Mouse (Mus musculus): ENCODE data around the gene Ift80. TPM values are rescaled to one million over a fixed set of nuclear protein-coding genes. Genes with fewer than 3 reads are reported as not detected.

The Ift80 gene
- polyA plus RNA-seq, 1 experiment from 2014 or later, result 3.0 TPM

GRCm38 (mm10) chr3:68844025-68844424, 160.3 kb downstream of the Ift80 start:
- Histone ChIP-seq H3K4me3 (ENCODE audit: inconsistent target) (no peak overlapping the region), H3K36me3 (ENCODE audit: inconsistent target) (no peaks in the 10 kb centered on the region), H3K27ac (no peak overlapping the region), H3K79me2 (ENCODE audit: inconsistent target) (no peaks in the 10 kb centered on the region)
- WGBS (ENCODE audit: missing documents), result 75% methylated on average over 4 of the region's 4 CpGs

Other genes starting within 250 kb of the Ift80 start
- gene 1110032F04Rik, start 135.0 kb downstream of the Ift80 start, polyA plus RNA-seq (2018), result not detected in 3 replicates
- gene Smc4, start 168 bp upstream of the Ift80 start, polyA plus RNA-seq (2018), result 33.6 to 68.6 TPM (median 37.7 TPM) in 3 replicates
- 4.2 to 5.4 TPM (median 4.8 TPM) in 3 replicates for gene Trim59, start 40.2 kb upstream of the Ift80 start, polyA plus RNA-seq (2018)
- 59.1 to 89.1 TPM (median 64.7 TPM) in 3 replicates for gene Kpna4, start 122.5 kb upstream of the Ift80 start, polyA plus RNA-seq (2018)
- gene Arl14, start 217.8 kb upstream of the Ift80 start, polyA plus RNA-seq (2018), result not detected in 3 replicates

Measured in macrophage (primary cell).